8 mouse cellular contexts compared by ENCODE assay signal in genomic region chr4:56946180-56946579, GRCm38 (mm10). TPM values are rescaled to one million over a fixed set of nuclear protein-coding genes. Genes with fewer than 3 reads are reported as not detected.
DNase-seq lines count a peak whose midpoint lies in the region; ATAC-seq and TF ChIP-seq lines count a peak whose summit lies in the region.

No protein-coding gene starts in this region.

- peak overlapping the region; percentile 75 for H3K9ac ChIP-seq in CH12.LX (ENCODE audit: insufficient read depth, low read depth)
- peak overlapping the region; percentile 86 for H3K9ac ChIP-seq in forebrain, embryonic 13.5 days
- peak overlapping the region; percentile 82 for H3K9ac ChIP-seq in liver, embryonic 16.5 days (ENCODE audit: low read depth, low read length)

- DNase-seq in gastrocnemius, adult 2 months, result no peak
- no peak for DNase-seq in gastrocnemius, postnatal 36 days
- no peak for DNase-seq in CH12.LX (ENCODE audit: extremely low read depth)
- no peak for DNase-seq in urinary bladder, postnatal 10 days (ENCODE audit: low spot score)
- no peak for DNase-seq in cerebellum, postnatal 25 days
- no peak for DNase-seq in right cerebral cortex, adult 2 months (ENCODE audit: low spot score in 2 of 2)

- ATAC-seq in forebrain, embryonic 13.5 days, result no peak
- no peak for ATAC-seq in liver, embryonic 16.5 days (ENCODE audit: low read depth)

- H3K4me3 ChIP-seq in gastrocnemius, adult 2 months, result peak overlapping the region; percentile 79
- peak overlapping the region; percentile 72 to 94 (median 80) for H3K4me3 ChIP-seq in CH12.LX (replicated peaks in 1 of 3; ENCODE audit: low read depth in 2 of 3, low read length in 2 of 3, poor library complexity in 1 of 3)
- peak overlapping the region; percentile 87 for H3K4me3 ChIP-seq in forebrain, embryonic 13.5 days
- peak overlapping the region; percentile 80 for H3K4me3 ChIP-seq in liver, embryonic 16.5 days (ENCODE audit: low read depth, low read length)

- dilution Hi-C loops in CH12.LX (cut with MboI; ENCODE audit: extremely low pct_ligation_motif_present, extremely low pct_unique_long_range_greater_than_20kb, low sequenced_read_pairs), result no loop called here

- H3K79me2 ChIP-seq in CH12.LX (replicated peaks; ENCODE audit: control insufficient read depth, extremely low read depth, insufficient read depth, poor library complexity, severe bottlenecking), result peaks cover 14% of the 10 kb centered on the region

- H3K9me3 ChIP-seq in CH12.LX (replicated peaks; ENCODE audit: low read length), result no peaks in the 10 kb centered on the region
- no peaks in the 10 kb centered on the region for H3K9me3 ChIP-seq in forebrain, embryonic 13.5 days (replicated peaks)
- no peaks in the 10 kb centered on the region for H3K9me3 ChIP-seq in liver, embryonic 16.5 days (replicated peaks; ENCODE audit: control insufficient read depth, low read length)

- no peaks in the 10 kb centered on the region for H3K27me3 ChIP-seq in CH12.LX (replicated peaks)
- no peaks in the 10 kb centered on the region for H3K27me3 ChIP-seq in forebrain, embryonic 13.5 days
- no peaks in the 10 kb centered on the region for H3K27me3 ChIP-seq in liver, embryonic 16.5 days (ENCODE audit: control insufficient read depth, insufficient read depth, low read depth, low read length)

- no peak for TF ChIP-seq POLR2A in CH12.LX (IDR thresholded peaks at IDR 0.05; ENCODE audit: low read depth, low read length)

- peaks cover 7 to 41% of the 10 kb centered on the region in 2 experiments for H3K4me1 ChIP-seq in CH12.LX (ENCODE audit: control insufficient read depth in 1 of 2, insufficient read depth in 2 of 2)
- peaks cover 43% of the 10 kb centered on the region for H3K4me1 ChIP-seq in forebrain, embryonic 13.5 days
- H3K4me1 ChIP-seq in liver, embryonic 16.5 days (ENCODE audit: control insufficient read depth, low read depth, low read length), result peaks cover 11% of the 10 kb centered on the region

- H3K27ac ChIP-seq in gastrocnemius, adult 2 months, result peak overlapping the region; percentile 97
- no peak overlapping the region for H3K27ac ChIP-seq in CH12.LX (ENCODE audit: insufficient read depth, low read depth)
- H3K27ac ChIP-seq in forebrain, embryonic 13.5 days, result no peak overlapping the region
- H3K27ac ChIP-seq in liver, embryonic 16.5 days (ENCODE audit: low read length), result no peak overlapping the region

- in situ Hi-C loops in CH12.LX (cut with MboI; ENCODE audit: low pct_ligation_motif_present, low pct_unique_long_range_greater_than_20kb, low sequenced_read_pairs), result no loop called here

- TF ChIP-seq EP300 in CH12.LX (IDR thresholded peaks at IDR 0.05; ENCODE audit: low read length), result no peak

- WGBS in forebrain, embryonic 13.5 days, result 2% methylated on average over 14 of the region's 14 CpGs
- WGBS in liver, embryonic 16.5 days (ENCODE audit: insufficient replicate concordance), result 5% methylated on average over 14 of the region's 14 CpGs

- no peak for TF ChIP-seq CTCF in gastrocnemius, adult 2 months (IDR thresholded peaks at IDR 0.05)
- TF ChIP-seq CTCF in CH12.LX (conservative IDR thresholded peaks at IDR 0.05 in 1 of 2, IDR thresholded peaks at IDR 0.05 in 1 of 2; ENCODE audit: low read depth in 2 of 2, low read length in 2 of 2), result no peak

- H3K4me2 ChIP-seq in CH12.LX (ENCODE audit: insufficient read depth, low read depth, poor library complexity, severe bottlenecking), result peak overlapping the region; percentile 77
- H3K4me2 ChIP-seq in forebrain, embryonic 13.5 days, result peak overlapping the region; percentile 94
- peak overlapping the region; percentile 94 for H3K4me2 ChIP-seq in liver, embryonic 16.5 days (ENCODE audit: low read depth, low read length)

- TF ChIP-seq RAD21 in CH12.LX (IDR thresholded peaks at IDR 0.05; ENCODE audit: low read depth, low read length), result no peak

- intact Hi-C loops in gastrocnemius, adult 2 months (cut with DNase I), result no loop called here
- intact Hi-C loops in gastrocnemius, postnatal 36 days (cut with DNase I), result no loop called here

- peaks cover 0 to 12% of the 10 kb centered on the region in 2 experiments for H3K36me3 ChIP-seq in CH12.LX (replicated peaks in 1 of 2; ENCODE audit: control insufficient read depth in 1 of 2, insufficient read depth in 1 of 2, low read length in 1 of 2)
- H3K36me3 ChIP-seq in forebrain, embryonic 13.5 days (ENCODE audit: poor library complexity, severe bottlenecking), result no peaks in the 10 kb centered on the region
- H3K36me3 ChIP-seq in liver, embryonic 16.5 days (ENCODE audit: control insufficient read depth, insufficient read depth), result no peaks in the 10 kb centered on the region

TF ChIP-seq in CH12.LX, 34 proteins besides CTCF, POLR2A, EP300 and RAD21:
- TF ChIP-seq GABPA (IDR thresholded peaks at IDR 0.05; ENCODE audit: insufficient replicate concordance, low read depth, low read length) (no peak), NRF1 (IDR thresholded peaks at IDR 0.05; ENCODE audit: low read depth, low read length) (no peak), HCFC1 (IDR thresholded peaks at IDR 0.05; ENCODE audit: low read depth, low read length) (no peak), ZNF384 (IDR thresholded peaks at IDR 0.05; ENCODE audit: low read depth, low read length) (no peak), BHLHE40 (IDR thresholded peaks at IDR 0.05; ENCODE audit: low read depth, low read length) (no peak), ETS1 (conservative IDR thresholded peaks at IDR 0.05; ENCODE audit: low read depth, low read length) (no peak), USF2 (conservative IDR thresholded peaks at IDR 0.05; ENCODE audit: low read depth, low read length) (no peak), TBP (conservative IDR thresholded peaks at IDR 0.05; ENCODE audit: low read depth, low read length) (no peak), CHD1 (IDR thresholded peaks at IDR 0.05; ENCODE audit: low read depth, low read length) (no peak), ZC3H11A (IDR thresholded peaks at IDR 0.05; ENCODE audit: low read depth, low read length) (no peak), MAFK (IDR thresholded peaks at IDR 0.05; ENCODE audit: insufficient replicate concordance, low read length) (no peak), ZMIZ1 (IDR thresholded peaks at IDR 0.05; ENCODE audit: low read depth, low read length) (no peak), SIN3A (IDR thresholded peaks at IDR 0.05; ENCODE audit: low read length) (no peak), NELFE (IDR thresholded peaks at IDR 0.05; ENCODE audit: low read depth, low read length) (no peak), IRF4 (IDR thresholded peaks at IDR 0.05; ENCODE audit: low read depth, low read length) (no peak)

RNA-seq across cellular contexts. Expression of gene Tmem245, which starts 1.1 kb away (rescaled TPM):
- total RNA-seq in gastrocnemius, adult 2 months (2021), result 10 to 100 TPM; 18.0 to 24.6 TPM
- total RNA-seq in gastrocnemius, postnatal 36 days (2021), result 10 to 100 TPM; 16.3 to 23.9 TPM
- total RNA-seq in CH12.LX (2012; rRNA removed) (8.4 and 9.0 TPM in 2 replicates), CH12.LX (2014; rRNA removed) (4.0 and 4.4 TPM in 2 replicates)
- polyA plus RNA-seq in CH12.LX (2012; ENCODE audit: insufficient read length, low read depth), result 4.7 and 5.6 TPM in 2 replicates
- polyA plus RNA-seq in forebrain, embryonic 13.5 days (2015; fragmentation: Nextera tagmentation; extraction: Ambion mirVana), result 6.7 and 8.2 TPM in 2 replicates
- polyA plus RNA-seq in liver, embryonic 16.5 days (2015; fragmentation: Nextera tagmentation; extraction: Ambion mirVana), result 2.3 and 2.4 TPM in 2 replicates

RNA-seq across cellular contexts. Expression of gene Frrs1l, which starts 44.0 kb away (rescaled TPM):
- under 1 TPM in 1 of 2 experiments, not detected in 1; 0.03 TPM for total RNA-seq in gastrocnemius, adult 2 months (2021)
- not detected for total RNA-seq in gastrocnemius, postnatal 36 days (2021)
- total RNA-seq in CH12.LX (2012; rRNA removed), result not detected in 2 replicates
- not detected in 2 replicates for total RNA-seq in CH12.LX (2014; rRNA removed)
- not detected in 2 replicates for polyA plus RNA-seq in CH12.LX (2012; ENCODE audit: insufficient read length, low read depth)
- polyA plus RNA-seq in forebrain, embryonic 13.5 days (2015; fragmentation: Nextera tagmentation; extraction: Ambion mirVana), result 10.9 and 11.6 TPM in 2 replicates
- polyA plus RNA-seq in liver, embryonic 16.5 days (2015; fragmentation: Nextera tagmentation; extraction: Ambion mirVana), result 0.04 TPM in 1 of 2 replicates, not detected in the other
